Mouse (Mus musculus) stomach, adult 2 months (tissue): Measurements from ENCODE around the gene Rnase11. TPM values are rescaled to one million over a fixed set of nuclear protein-coding genes. Genes with fewer than 3 reads are reported as not detected.

ENCODE experiments used
- polyA plus RNA-seq: library from polyadenylated mRNA; depleted of rRNA; stranded (reverse); fragments of >200 nt; gene quantifications from 2 replicates; pipeline ENCODE4 v1.2.3, GENCODE M21; 2012; rRNA removed

Gene Rnase11
- not detected in 2 replicates for polyA plus RNA-seq

DNA sequence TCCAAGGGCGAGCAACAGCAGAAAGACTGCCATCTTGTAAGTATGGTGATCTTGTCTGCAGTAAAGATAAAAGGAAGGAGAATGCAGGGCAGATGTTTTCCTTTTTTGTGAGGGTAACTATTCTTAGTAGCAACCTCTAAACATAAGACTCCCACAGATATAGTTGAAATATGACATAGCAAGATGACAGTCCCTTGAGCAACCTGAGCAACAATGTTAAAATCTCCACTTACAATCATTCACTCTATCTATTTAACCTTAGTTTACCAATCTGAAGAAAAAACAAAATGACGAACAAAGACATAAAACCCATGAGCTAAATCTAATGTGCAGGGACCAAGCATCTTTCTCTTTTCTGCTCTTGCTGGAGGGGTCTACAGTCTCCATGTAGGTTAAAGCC is at the start of gene Rnase11:
Rnase11 (minus strand) TSS at position 101 of the 400 bp plus-strand sequence.

GRCm38 (mm10) chr14:51090921-51091900 is 41.2 kb upstream of the Rnase11 start, which contains the start of the genes Rnase4 and Ang:
Rnase4 (plus strand) TSS chr14:51091077.
Ang (plus strand) TSS chr14:51091150.

DNA sequence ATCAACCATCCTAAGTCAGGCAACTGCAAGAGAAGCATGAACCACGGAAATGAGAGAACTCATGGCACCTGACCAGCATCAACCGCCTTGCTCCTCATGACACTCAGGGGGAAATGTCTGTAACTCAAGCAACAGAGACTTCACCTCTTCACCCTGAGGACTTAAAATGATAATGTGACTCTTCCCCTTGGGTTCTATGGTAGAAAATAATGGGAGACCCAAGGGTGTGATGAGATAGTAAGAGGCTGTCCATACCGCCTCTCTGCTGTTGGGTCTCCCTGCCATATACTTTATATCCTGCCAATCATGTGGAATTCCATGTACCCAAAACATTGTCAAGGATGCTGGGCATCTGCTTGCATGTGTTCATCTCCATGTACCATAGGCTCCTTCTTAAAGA is 24.4 kb upstream of the Rnase11 start, which contains the start of gene Olfr750:
Olfr750 (minus strand) TSS at position 101 of the 400 bp plus-strand sequence.

DNA sequence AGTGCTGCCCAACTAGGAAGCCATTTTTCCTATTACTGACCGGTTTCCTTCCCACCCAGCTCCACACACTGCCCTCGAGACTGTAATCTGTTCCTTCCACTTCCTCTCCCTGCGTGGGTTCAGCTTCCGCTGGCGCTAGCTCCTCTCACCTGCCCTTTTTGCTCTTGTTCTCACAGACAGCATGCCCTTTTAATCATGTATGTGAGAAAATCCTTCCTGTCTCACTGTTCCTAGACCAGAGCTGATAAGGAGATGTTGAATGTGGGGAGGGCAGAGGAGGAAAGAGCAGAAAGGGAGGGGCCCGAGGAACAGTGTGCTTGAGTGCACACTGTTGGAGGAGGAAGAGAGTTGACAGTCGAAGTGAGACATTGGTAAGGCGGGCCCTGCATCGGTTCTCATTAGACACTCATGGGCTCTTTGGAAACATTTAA is 7.5 kb upstream of the Rnase11 start, which contains the start of gene Rnase12:
Rnase12 (minus strand) TSS at position 261 of the 431 bp plus-strand sequence.

DNA sequence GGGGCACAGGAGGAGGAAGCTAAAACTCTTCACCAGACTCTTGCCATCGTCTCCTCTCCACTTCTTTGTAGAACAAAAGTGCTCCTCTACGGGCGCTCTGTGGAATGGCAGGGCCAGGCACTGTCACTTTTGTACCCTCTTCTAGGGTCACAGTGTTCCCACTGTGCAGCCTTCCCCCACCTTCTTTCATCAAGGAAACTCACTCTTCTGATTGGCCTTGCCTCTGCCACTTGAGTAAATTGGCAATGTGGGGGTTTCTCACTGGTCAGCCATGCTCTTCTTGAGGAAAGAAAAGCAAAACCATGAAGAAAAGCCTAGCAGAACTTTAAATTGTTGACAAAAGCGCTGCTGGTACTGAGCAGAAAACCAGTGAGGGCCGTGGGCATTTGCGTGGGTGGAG is 8.2 kb downstream of the Rnase11 start, which contains the start of gene Rnase9:
Rnase9 (minus strand) TSS at position 101 of the 400 bp plus-strand sequence.

DNA sequence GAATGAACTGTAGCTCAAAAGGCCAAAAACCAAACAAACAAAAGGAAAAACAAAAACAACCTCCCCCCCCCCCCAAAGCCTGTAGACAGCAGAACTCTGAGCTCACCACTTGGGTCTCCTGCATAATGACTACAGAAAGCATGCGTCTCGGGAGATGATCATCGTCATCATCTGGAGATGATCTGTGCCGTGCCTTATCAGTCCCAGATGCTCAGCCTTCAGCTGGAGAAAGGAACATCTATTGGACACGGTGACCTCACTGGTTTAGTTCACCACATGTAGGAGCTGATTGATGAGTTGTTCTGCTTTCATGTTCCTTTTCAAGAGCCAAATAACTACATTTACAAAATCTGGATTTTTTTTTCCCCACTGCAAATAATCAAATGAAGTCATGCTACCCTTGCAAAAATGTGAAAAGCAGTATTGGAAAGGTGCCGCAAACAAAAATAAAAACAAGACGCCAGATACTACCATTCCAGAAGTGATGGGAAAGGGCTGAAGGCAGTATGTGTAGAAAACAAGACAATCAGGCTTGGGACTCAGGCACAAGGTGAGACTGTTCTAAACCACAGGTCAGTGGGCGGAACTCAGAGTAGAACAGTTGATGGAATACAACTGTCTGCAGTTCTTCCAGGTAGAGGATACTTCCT is 42.7 kb downstream of the Rnase11 start, which contains the start of gene Rnase10:
Rnase10 (plus strand) TSS at position 600 of the 650 bp plus-strand sequence.

Other genes starting within 250 kb of the Rnase11 start
- gene Ccnb1ip1, start 242.4 kb downstream of the Rnase11 start, polyA plus RNA-seq = not detected in 2 replicates
- 1.1 and 1.7 TPM in 2 replicates for gene Parp2, start 242.3 kb downstream of the Rnase11 start, polyA plus RNA-seq
- gene Tep1, start 179.6 kb downstream of the Rnase11 start, polyA plus RNA-seq = 7.6 and 10.3 TPM in 2 replicates
- 0.65 and 0.79 TPM in 2 replicates for gene Klhl33, start 152.7 kb downstream of the Rnase11 start, polyA plus RNA-seq
- 37.8 and 96.3 TPM in 2 replicates for gene Osgep, start 125.3 kb downstream of the Rnase11 start, polyA plus RNA-seq
- 7.8 and 10.9 TPM in 2 replicates for gene Apex1, start 125.2 kb downstream of the Rnase11 start, polyA plus RNA-seq
- 27.9 and 42.4 TPM in 2 replicates for gene Pip4p1, start 119.3 kb downstream of the Rnase11 start, polyA plus RNA-seq
- 6.5 and 7.3 TPM in 2 replicates for gene Pnp, start 119.1 kb downstream of the Rnase11 start, polyA plus RNA-seq
- gene Gm49342, start 105.6 kb downstream of the Rnase11 start, polyA plus RNA-seq = not detected in 2 replicates
- gene Pnp2, start 94.2 kb downstream of the Rnase11 start, polyA plus RNA-seq = 0.14 TPM in 1 of 2 replicates, not detected in the other
- 0.40 TPM in 1 of 2 replicates, not detected in the other for gene Rnase10, start 42.4 kb downstream of the Rnase11 start, polyA plus RNA-seq
- gene Rnase9, start 8.3 kb downstream of the Rnase11 start, polyA plus RNA-seq = 0.19 TPM in 1 of 2 replicates, not detected in the other
- gene Rnase12, start 7.5 kb upstream of the Rnase11 start, polyA plus RNA-seq = 0.28 TPM in 1 of 2 replicates, not detected in the other
- gene Olfr750, start 24.3 kb upstream of the Rnase11 start, polyA plus RNA-seq = not detected in 2 replicates
- 79.4 and 84.2 TPM in 2 replicates for gene Rnase4, start 40.9 kb upstream of the Rnase11 start, polyA plus RNA-seq
- gene Ang, start 41.0 kb upstream of the Rnase11 start, polyA plus RNA-seq = 19.2 and 19.3 TPM in 2 replicates
- 0.06 TPM in 1 of 2 replicates, not detected in the other for gene Eddm3b, start 64.3 kb upstream of the Rnase11 start, polyA plus RNA-seq
- 0.44 and 1.2 TPM in 2 replicates for gene Rnase6, start 73.7 kb upstream of the Rnase11 start, polyA plus RNA-seq
- 13.9 and 17.8 TPM in 2 replicates for gene Rnase1, start 96.6 kb upstream of the Rnase11 start, polyA plus RNA-seq
- gene Rnase2b, start 112.1 kb upstream of the Rnase11 start, polyA plus RNA-seq = 0.10 and 0.35 TPM in 2 replicates
- not detected in 2 replicates for gene Ang2, start 149.0 kb upstream of the Rnase11 start, polyA plus RNA-seq
- not detected in 2 replicates for gene Ear14, start 153.2 kb upstream of the Rnase11 start, polyA plus RNA-seq
- 2.3 and 9.4 TPM in 2 replicates for gene Rnase2a, start 205.9 kb upstream of the Rnase11 start, polyA plus RNA-seq